Mouse (Mus musculus) T-cell, adult 2 months (primary cell): Measurements from ENCODE around the gene Hsd3b1.
"Not testable (repeated sequence)": the region's sequence is repeated elsewhere in the genome, so short reads cannot be mapped to it uniquely, and the experiment has no call there.

Source experiments
- DNase-seq: peaks from one replicate; pipeline ENCODE4 v3.0.0; 2022; ENCODE audit warnings: low spot score

Hsd3b1 gene

DNA sequence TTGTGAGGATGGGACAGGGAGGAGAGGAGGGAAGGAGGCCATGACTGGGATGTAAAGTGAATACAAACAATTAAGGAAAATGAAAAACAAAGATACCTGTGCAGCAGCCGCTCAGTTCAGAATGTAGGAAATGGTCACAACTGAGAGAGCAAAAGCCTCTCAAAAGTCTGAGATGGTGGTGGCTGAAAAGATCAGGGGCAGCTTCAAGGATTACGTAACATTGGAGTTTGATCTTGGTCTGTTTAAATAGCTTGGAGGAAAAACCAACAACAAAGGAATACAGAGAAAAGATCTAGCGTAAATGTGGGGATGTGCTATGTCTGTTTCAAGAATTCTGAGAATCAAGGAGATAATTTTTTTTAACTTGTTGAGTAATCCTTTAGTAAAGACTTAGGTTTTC, at the start of gene Hsd3b1:
Hsd3b1 (minus strand) TSS at position 219 of the 400 bp plus-strand sequence.
- no peak for DNase-seq

GRCm38 (mm10) chr3:98897606-98898005, 38.0 kb upstream of the Hsd3b1 start:
- DNase-seq: no peak

- DNase-seq: no peak
Observed at GRCm38 (mm10) chr3:98895071-98895601, 35.5 kb upstream of the Hsd3b1 start.

DNA sequence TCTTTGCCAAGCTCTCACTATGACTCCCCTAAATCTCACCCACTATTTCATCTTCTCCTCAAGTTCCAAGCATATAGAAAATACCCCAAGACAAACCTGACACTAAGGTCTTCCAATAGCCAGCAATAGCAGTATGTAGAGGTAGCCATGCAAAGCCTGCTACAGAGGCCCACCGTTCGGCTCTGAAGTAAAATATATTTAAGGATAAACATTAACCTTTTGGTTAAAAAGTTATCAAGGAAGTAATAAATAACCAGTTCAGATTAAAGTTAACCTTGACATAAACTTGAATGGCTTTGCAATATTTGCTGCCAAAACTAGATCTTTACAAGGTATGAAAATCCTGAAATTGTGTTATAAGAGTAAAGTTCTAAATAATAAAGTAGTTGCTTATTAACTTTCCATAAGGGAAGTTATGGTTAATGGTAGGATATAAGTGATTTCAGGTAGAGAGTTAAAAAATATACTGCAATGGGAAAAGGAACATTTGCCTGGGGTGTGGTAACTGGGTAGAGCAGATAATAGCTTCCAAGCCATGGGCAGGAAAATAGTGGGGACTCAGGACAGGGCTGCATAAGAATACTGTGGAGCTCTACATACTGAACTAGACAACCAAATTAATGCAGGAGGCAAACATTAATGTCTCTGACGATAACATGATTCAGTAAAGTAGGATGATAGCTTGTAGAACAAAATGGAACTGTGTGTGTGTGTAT, 33.6 kb upstream of the Hsd3b1 start, which contains the start of gene Hao2:
Hao2 (minus strand) TSS at position 183 of the 716 bp plus-strand sequence.
- DNase-seq: no peak

DNA sequence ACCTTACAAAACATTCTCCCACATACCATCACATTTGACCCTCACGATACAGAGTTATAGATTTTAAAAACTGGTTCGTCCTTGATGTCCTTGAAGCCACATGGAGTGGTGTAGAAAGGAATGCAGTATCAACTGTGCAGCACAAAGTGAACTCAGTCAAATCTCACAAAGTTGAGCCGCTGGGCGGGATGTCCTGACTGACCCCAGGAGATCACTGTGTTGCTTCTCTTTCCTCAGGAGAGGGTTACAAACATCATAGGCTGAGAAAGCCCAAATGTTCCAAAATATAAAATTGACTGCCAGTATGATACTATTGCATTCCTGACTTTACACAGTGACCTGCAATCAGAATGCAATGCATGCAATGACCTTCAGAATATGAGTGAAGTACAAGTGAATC, 30.8 kb upstream of the Hsd3b1 start:
- DNase-seq: no peak

GRCm38 (mm10) chr3:98888206-98888605, 28.6 kb upstream of the Hsd3b1 start:
- DNase-seq: no peak

GRCm38 (mm10) chr3:98880831-98881230, 21.2 kb upstream of the Hsd3b1 start:
- DNase-seq: no peak

DNA sequence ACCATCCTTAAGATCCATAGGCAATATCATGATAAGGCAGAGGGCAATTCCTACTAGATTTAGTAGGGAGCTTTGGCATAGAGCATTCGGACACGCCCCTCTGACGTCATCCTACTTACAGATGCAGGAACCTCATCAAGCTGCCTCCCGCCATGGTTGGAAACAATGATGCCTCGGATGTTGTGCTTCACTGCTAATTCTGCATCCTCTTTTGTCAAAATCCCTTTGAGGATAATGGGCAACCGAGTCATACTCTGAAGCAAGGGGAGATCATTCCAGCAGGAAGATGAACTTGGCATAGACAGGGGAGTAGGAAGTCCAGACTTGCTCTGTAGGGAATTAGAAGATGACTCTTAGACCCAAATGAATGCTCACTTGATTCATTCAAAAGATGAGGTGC, 20.6 kb upstream of the Hsd3b1 start:
- DNase-seq: no peak

DNA sequence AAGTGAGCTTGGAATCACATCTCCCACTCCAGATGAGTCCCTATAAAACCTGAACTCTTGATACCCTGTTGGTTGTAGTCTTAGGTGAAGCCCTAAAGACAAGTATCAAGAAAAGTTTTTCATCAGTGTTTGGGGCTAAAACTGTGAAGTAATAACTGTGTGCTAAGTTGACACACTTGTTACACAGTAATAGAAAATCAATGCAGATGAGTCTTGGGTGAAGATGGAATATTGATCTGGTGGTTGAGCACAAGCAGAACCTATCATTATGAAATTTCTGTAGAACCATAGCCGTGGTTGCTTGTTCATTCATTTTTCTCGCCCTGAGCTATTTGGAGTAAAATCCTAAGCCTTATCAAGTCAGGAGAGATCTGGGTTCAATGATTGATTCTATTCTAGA, 8.6 kb upstream of the Hsd3b1 start:
- no peak for DNase-seq

DNA sequence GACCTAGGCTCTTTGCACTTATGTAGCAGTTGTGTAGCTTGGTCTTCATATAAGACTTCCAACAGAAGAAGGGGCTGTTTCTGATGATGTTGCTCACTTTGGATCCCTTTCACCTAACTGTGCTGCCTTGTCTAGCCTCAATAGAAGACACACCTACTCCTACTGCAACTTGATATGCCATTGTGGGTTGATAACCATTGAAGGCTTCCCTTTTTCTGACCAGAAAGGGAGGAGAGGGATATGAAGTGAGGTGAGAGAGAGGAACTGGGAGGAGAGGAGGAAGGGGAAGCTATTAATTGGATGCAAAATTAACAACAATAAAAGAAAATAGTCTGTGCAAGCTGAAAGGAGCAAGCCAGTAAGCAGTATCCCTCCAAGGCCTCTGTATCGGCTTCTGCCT, 3.2 kb upstream of the Hsd3b1 start:
- DNase-seq: no peak

DNA sequence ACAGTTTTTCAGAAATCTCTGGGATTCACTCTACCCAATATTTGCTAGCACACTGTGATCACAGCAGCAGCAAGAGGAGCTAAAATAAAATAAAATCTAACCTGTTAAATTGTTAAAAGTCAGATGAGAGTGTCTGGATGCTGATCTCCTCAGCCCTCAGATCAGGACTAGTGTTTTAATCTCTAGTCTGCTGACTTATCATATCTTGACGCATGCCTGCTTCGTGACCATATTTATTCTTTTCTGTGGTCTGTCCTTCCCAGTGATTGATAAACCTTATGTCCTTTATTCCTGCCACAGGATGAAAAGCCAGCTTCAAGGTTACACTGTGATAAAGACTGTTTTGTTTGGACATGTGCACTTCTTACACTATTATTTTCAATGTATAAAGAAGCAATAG, 1.5 kb downstream of the Hsd3b1 start:
- DNase-seq: no peak

DNA sequence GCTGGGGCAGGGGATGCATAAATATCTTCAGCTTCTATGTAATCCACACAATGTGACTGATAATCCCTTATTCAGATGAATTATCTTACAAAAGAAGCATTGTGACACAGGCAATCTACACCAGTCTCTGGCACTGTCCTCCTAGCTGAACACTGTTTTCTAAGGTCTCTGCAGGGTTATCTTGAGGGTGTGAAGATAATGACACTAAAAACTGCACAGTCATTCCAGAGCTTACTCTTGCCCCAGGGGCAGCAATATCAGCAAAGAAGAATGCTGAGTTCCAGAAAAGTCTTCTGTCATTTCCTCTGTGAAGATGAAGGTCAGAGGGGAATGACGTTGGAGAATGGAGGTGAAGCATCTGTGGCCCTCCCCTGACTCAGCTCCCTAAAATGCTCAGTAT, 2.7 kb downstream of the Hsd3b1 start:
- no peak for DNase-seq

GRCm38 (mm10) chr3:98855160-98855559, 4.4 kb downstream of the Hsd3b1 start:
- no peak for DNase-seq

DNA sequence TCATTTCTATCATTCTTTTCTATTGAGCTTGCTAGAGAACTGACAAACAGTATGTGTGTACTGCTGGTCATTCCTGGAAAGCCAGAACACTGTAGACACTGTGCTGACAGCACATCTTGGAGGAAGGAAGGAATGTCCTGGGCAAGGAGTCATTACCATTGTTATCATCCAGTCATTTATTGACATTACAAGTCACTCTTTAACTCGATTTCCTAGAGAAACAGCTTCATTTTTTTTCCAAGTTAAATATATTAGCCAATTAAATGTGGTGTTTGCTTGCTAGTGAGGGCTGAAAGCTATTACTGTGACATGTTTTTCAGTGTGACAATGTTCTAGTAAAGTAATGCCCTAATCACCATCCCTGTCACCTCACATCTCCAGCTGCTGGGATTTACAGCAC, 5.9 kb downstream of the Hsd3b1 start:
- no peak for DNase-seq

DNA sequence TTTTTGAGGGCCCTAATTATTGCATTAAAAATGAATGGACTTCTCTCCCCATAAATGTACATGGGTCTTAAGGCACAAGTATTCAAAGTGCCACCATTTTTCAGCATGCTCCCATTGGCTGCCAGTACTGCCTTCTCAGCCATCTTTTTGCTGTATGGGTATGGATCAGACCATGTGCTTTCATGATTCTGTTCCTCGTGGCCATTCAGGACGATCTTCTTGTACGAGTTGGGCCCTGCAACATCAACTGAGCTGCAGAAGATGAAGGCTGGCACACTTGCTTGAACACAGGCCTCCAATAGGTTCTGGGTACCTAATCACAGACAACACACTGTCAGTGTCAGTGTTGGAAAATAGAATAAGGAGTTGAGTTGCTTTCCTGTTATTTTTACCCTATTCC, 6.5 kb downstream of the Hsd3b1 start:
- no peak for DNase-seq

DNA sequence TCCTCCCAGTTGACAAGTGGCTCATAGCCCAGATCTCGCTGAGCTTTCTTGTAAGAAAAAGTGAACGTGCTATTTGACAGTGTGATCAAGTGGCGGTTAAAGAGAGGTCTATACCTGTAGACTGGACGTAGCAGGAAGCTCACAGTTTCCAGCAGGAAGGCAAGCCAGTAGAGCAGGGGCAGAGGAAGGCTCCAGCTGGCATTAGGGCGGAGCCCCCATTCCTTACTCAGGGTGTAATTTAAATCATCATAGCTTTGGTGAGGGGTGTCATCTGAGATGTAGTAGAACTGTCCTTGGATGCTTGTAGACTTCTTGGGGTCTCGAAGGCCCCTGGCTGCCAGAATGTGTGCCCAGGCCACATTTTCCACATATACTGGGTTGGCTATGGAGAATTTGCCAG, 7.0 kb downstream of the Hsd3b1 start:
- no peak for DNase-seq

GRCm38 (mm10) chr3:98851853-98852252, 7.7 kb downstream of the Hsd3b1 start:
- DNase-seq: no peak

DNA sequence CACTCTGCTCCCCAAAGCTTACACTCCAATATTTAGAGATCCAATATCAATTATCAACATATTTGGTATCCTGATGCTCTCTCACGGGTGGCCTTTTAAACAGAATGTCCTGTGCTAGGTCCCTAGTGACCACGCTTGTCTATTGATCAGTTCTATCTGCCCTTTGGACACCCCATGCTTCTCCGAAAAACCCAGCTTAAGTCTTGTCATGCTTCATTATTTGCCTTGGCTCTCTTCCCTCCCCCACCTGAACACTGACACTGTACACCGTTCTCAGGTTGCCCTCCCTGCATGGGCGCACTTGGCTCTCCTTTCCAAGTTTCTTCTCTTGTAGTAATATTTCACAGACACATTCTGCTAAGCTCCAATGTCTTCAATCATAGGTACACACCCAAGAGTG, 9.3 kb downstream of the Hsd3b1 start:
- DNase-seq: no peak

DNA sequence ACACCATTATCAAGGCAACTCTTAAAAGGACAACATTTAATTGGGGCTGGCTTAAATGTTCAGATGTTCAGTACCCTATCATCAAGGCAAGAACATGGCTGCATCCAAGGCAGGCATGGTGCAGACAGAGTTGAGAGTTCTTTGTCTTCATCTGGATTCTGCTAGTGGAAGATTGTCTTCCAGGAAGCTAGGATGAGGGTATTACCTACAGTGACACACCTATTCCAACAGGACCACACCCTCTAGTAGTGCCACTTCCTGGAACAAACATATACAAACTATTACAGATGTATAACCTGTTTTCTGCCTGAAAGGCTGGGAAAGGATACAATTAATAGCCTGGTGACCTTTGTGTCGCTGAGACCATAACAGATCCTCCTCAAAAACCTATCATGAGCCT, 10.7 kb downstream of the Hsd3b1 start:
- DNase-seq: no peak

DNA sequence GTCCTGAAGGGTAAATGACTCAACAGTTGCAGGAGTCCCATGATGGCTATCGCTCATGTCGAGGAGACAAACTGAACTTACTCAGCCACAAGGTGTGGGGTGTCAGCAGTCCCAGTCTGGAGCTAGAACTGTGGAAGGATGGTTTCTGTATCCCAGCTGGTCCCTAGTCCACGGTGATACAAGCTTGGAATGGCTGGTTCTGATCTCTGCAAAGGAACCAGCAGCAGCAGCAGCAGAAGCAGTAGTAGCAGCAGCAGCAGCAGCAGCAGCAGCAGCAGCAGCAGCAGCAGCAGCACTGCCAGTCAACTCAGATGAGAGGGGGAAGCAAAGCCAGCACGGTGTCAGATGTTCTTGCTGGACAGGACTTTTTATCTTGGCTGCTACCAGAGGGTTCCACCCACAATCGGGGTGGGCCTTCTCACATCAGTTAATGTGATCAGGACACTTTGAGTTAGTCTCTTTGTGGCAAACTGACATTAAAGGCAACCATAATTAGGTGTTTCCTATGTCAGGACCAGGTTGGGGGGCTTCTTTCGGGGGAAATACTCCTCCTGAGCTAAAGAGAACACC, 45.4 kb downstream of the Hsd3b1 start, which contains the start of gene Hsd3b6:
Hsd3b6 (minus strand) TSS at position 343 of the 570 bp plus-strand sequence.
- DNase-seq: no peak

DNA sequence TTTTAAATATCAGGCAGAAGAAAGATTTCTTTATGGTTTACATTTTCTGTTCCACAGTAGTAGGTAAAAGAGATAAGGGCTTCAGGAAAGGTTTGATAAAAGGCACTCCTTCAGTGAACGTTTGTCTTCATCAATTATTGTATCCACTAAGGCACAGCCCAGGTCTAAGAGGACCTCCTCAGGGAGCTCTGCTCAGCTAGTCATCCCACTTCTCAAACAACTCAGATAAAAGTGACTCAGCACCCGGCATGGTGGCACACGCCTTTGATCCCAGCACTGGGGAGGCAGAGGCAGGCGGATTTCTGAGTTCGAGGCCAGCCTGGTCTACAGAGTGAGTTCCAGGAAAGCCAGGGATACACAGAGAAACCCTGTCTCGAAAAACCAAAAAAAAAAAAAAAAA, 46.9 kb downstream of the Hsd3b1 start:
- not testable (repeated sequence) for DNase-seq

DNA sequence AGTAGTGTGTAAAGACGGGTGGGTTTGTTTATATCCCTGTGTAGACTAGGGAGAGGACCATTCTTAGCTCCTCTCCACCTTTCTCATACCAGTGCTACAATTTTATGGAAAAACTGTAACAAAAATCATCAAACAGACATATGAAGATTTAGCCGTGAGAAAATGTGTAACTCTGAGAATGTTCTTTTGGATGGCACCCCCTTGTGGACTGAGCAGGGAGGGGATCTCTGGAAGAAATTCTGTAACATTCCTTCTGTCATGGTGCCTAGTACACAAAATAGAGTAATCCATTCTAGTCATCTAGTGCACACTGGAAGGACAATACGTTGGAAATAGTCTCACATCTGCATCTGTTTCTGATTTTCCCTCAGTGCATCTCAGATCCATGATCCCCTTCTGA, 54.6 kb downstream of the Hsd3b1 start:
- DNase-seq: not testable (repeated sequence)
